Mouse (Mus musculus): ENCODE results near the gene Fzr1. TPM values are rescaled to one million over a fixed set of nuclear protein-coding genes. Genes with fewer than 3 reads are reported as not detected.

The Fzr1 gene
- polyA plus RNA-seq, 1 experiment, result 62.5 TPM

DNA sequence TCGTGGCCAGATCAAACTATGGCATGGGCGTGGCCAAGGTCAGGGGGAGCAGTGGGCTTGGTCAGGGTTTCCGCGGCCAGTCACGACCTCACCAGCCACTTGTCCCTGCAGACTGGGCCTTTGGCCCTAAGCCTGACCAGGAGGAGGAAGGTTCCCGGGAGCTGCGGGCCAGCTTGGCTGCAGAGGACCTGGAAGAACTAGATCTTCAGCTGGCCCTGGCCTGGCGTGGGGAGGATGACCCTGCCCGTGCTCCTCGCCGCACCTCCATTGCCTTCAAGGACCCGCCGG lies 12.3 kb upstream of the Fzr1 start:
- H3K36me3 ChIP-seq (ENCODE audit: control insufficient read depth), result peaks cover 50% of the 10 kb centered on the region
- H3K4me1 ChIP-seq (ENCODE audit: control insufficient read depth), result peaks cover 52% of the 10 kb centered on the region
- H3K27me3 ChIP-seq (ENCODE audit: control insufficient read depth), result no peaks in the 10 kb centered on the region; the same call in none of the 2 replicates
- no peak overlapping the region for H3K4me3 ChIP-seq (replicated peaks)
- TF ChIP-seq GATA1 (IDR thresholded peaks at IDR 0.05; ENCODE audit: low read length), result no peak
- no peak for TF ChIP-seq TAL1 (IDR thresholded peaks at IDR 0.05; ENCODE audit: low read length)
- H3K9me3 ChIP-seq (ENCODE audit: control insufficient read depth, low read length), result no peaks in the 10 kb centered on the region

DNA sequence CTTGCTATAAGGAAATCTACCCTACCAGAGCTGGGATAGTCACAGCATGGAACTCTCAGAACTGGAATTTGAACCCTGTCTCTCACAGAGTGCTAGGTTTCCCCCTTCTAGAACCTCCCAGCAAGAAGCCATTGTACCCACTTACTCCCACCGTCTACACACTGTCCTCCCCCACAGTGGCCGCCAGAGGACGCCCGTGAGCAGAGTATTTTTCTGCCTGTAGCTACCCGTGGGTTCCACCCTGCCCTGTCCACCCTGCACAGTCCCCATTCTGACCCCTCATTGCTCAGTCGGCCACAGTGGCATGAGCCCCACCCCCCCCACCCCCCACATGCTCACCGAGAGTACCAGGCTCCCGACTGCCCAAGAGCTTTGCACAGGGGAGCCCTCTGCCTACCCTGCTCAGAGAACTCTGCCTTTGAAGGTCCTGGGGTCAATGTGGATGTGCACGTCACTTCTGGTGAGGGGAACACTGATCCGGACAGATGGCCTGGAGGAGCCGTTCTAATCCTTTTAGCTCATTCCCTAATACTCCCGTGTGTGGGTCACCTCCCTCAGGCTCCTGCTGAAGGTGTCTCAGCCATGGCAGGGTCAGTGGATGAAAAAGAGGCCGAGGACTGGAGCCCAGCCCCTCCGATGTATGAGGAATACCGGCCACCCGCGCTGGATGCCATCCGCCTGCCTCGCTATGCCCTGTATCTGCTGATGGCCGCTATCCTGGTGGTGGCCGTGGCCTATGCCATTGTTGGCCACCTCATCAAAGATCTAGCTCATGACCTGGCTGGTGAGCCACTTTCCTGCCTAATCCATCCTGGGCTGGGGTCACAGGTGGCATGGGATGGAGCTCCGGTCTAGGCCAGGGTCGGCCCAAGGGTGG lies 11.7 kb upstream of the Fzr1 start:
- Histone ChIP-seq H3K36me3 (ENCODE audit: control insufficient read depth) (peaks cover 51% of the 10 kb centered on the region), H3K4me1 (ENCODE audit: control insufficient read depth) (peaks cover 58% of the 10 kb centered on the region)

DNA sequence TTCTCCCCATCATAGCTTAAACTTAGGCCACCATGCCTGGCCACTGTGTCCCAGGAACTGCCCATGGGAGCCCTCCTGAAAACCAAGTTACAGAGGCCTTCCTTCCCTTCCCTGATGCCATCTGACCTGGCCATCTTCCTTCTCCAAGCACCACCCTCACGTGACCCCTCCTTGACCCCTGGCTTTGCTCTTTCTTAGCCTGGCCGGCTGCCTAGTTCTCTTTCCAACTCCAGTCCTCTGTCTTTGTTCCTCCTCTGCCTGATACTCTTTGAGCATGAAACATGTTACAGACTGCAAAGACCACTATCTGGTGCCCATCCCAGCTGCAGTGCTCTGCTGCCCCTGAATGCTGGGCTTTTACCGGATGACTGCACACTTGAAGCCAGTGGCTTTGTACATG lies 11.1 kb upstream of the Fzr1 start:
- H3K4me1 ChIP-seq (ENCODE audit: control insufficient read depth), result peaks cover 64% of the 10 kb centered on the region
- no peak overlapping the region for H3K4me3 ChIP-seq (replicated peaks)
- peaks cover 51% of the 10 kb centered on the region for H3K36me3 ChIP-seq (ENCODE audit: control insufficient read depth)
- H3K9me3 ChIP-seq (ENCODE audit: control insufficient read depth, low read length), result no peaks in the 10 kb centered on the region
- no peaks in the 10 kb centered on the region; the same call in none of the 2 replicates for H3K27me3 ChIP-seq (ENCODE audit: control insufficient read depth)
- TF ChIP-seq GATA1 (IDR thresholded peaks at IDR 0.05; ENCODE audit: low read length), result no peak
- no peak for TF ChIP-seq TAL1 (IDR thresholded peaks at IDR 0.05; ENCODE audit: low read length)

More for the DNA sequence above, 11.7 kb upstream of the Fzr1 start:
- Histone ChIP-seq H3K9me3 (ENCODE audit: control insufficient read depth, low read length) (no peaks in the 10 kb centered on the region), H3K27me3 (ENCODE audit: control insufficient read depth) (no peaks in the 10 kb centered on the region; the same call in none of the 2 replicates), H3K4me3 (replicated peaks) (no peak overlapping the region)
- no peak for TF ChIP-seq TAL1 (IDR thresholded peaks at IDR 0.05; ENCODE audit: low read length)
- TF ChIP-seq GATA1 (IDR thresholded peaks at IDR 0.05; ENCODE audit: low read length), result no peak

DNA sequence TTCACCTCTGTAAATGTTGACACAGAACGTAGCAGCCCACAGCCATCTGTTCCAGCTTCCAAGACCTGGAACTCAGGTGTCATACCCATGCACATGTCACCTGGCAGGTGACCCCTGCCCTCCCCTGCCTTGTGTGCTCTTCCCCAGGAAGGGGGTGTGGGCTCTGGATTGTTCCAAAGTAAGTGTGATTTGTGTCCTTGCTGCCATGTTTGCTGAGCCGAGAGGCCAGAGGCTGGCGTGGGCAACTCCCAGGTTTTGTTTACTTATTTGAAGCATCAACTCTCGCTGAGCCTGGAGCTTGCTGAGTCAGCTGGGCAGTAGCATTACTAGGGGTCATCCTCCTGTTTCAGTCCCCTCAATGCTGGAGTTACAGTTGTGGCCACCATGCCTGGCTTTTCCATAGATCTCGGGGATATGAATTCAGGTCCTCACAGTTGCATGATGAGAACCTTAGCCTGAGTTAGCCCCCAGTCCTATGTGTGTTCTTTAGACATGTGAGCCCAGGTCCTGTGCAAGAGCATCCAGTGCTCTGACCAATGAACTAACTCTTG lies 10.3 kb upstream of the Fzr1 start, which contains the start of gene Gm48552:
Gene Gm48552 (plus strand): TSS at position 501 of the 551 bp plus-strand sequence.
- Histone ChIP-seq H3K4me3 (replicated peaks) (no peak within 1 kb of the TSS), H3K27me3 (ENCODE audit: control insufficient read depth) (no peaks in the 10 kb centered on the region), H3K9me3 (ENCODE audit: control insufficient read depth, low read length) (no peaks in the 10 kb centered on the region), H3K36me3 (ENCODE audit: control insufficient read depth) (peaks cover 51% of the 10 kb centered on the region), H3K4me1 (ENCODE audit: control insufficient read depth) (peaks cover 61% of the 10 kb centered on the region)
- TF ChIP-seq GATA1 (IDR thresholded peaks at IDR 0.05; ENCODE audit: low read length) (no peak), TAL1 (IDR thresholded peaks at IDR 0.05; ENCODE audit: low read length) (no peak)

DNA sequence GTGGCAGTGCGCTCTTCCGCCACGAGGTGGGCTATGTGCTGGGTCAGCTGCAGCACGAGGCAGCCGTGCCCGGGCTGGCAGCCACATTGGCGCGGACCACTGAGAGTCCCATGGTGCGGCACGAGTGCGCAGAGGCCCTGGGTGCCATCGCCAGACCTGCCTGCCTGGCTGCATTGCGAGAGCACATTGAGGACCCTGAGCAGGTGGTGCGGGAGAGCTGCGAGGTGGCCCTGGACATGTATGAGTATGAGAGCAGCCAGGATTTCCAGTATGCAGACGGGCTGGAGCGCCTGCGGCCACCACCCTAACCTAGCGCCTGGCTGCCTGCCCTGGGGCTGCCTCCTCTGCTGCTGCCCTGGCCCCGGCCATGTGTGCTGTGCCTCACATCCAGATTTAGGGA lies 9.4 kb upstream of the Fzr1 start:
- no peak for TF ChIP-seq TAL1 (IDR thresholded peaks at IDR 0.05; ENCODE audit: low read length)
- TF ChIP-seq GATA1 (IDR thresholded peaks at IDR 0.05; ENCODE audit: low read length), result no peak
- Histone ChIP-seq H3K4me1 (ENCODE audit: control insufficient read depth) (peaks cover 61% of the 10 kb centered on the region), H3K27me3 (ENCODE audit: control insufficient read depth) (no peaks in the 10 kb centered on the region), H3K36me3 (ENCODE audit: control insufficient read depth) (peaks cover 51% of the 10 kb centered on the region), H3K4me3 (replicated peaks) (no peak overlapping the region), H3K9me3 (ENCODE audit: control insufficient read depth, low read length) (no peaks in the 10 kb centered on the region)

DNA sequence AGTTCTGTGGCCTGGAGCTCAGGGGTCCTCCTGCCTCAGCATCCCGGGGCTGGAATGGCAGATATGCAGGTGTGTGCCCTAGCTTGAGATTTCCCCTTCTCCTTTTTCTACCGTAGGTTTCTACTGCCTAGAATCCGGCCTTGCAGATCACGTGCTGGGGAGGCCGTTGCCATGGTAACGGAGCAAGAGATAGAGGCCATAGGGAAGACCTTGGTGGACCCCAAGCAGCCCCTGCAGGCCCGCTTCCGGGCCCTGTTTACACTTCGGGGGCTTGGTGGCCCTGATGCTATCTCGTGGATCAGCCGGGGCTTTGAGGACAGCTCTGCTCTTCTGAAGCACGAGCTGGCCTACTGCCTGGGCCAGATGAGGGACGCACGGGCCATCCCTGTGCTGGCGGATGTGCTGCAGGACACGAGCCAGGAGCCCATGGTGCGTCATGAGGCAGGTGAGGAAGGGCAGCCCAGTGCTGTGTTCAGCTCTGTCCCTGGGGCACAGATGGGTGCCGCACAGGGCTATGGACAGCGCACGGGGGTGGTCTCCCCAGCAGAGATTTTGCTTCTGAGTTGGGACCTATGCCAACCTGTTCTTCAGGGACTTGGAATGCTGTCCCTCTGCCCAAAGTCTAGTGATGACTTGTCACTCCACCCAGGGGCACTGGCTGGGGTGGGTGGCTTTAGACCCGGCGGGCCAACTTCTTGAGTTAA lies 7.4 kb upstream of the Fzr1 start:
- peak overlapping the region; percentile 73 for H3K4me3 ChIP-seq (replicated peaks)
- no peaks in the 10 kb centered on the region for H3K9me3 ChIP-seq (ENCODE audit: control insufficient read depth, low read length)
- peaks cover 48% of the 10 kb centered on the region for H3K36me3 ChIP-seq (ENCODE audit: control insufficient read depth)
- no peaks in the 10 kb centered on the region for H3K27me3 ChIP-seq (ENCODE audit: control insufficient read depth)
- TF ChIP-seq TAL1 (IDR thresholded peaks at IDR 0.05; ENCODE audit: low read length) (no peak), GATA1 (IDR thresholded peaks at IDR 0.05; ENCODE audit: low read length) (no peak)
- peaks cover 71% of the 10 kb centered on the region for H3K4me1 ChIP-seq (ENCODE audit: control insufficient read depth)

DNA sequence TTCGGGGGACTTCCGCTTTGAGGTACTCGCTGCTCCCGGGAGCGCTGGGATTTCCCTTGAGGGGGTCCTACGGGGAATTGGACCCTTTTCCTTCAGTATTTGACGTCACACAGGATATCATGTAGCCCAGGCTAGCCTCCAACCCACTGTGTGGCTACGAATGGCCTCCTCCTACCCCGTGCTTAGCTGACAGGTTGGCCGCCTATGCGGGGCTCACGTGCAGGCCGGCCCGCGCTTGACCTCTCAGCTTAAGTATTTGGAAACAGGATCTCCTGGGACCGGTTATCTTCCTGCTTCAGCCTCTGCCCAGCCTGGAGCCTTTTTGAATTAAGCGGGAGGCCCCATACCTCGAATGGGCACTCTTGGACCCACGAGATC lies 6.3 kb upstream of the Fzr1 start:
- TF ChIP-seq GATA1 (IDR thresholded peaks at IDR 0.05; ENCODE audit: low read length) (no peak), TAL1 (IDR thresholded peaks at IDR 0.05; ENCODE audit: low read length) (no peak)
- H3K4me1 ChIP-seq (ENCODE audit: control insufficient read depth), result peaks cover 79% of the 10 kb centered on the region

DNA sequence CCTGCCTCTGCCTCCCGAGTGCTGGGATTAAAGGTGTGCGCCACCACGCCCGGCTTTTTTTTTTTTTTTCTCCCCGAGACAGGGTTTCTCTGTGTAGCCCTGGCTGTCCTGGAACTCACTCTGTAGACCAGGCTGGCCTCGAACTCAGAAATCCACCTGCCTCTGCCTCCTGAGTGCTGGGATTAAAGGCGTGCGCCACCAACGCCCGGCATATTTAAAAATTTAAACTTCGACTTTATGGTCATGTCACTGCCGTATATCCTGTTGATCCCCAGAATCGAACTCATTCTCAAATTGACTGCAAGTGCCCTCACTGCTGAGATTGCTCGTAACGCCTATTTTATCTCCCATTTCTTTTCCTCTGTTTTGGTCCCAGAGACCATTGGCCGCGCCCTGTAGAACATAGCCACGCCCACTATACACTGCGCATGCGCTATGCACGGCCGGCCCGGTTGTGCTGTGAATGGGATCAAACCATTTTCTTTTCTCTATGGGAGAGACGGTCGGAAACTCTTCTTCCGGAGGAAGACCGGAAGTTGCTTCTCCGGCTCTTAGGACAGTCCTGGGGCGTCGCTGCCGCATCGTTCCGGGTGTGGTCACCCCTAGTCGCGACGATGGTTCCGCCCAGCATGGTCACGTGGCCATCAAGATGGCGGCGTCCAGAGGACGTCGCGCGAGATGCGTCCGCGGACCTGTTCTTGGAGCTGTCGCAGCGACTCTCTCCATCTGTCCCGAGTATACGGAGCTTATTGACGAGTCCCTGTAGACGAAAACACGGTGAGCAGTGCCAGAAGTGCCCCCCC lies 5.7 kb upstream of the Fzr1 start, which contains the start of the genes Dohh and Gm48551:
Gene Dohh (plus strand): TSS at position 627 of the 803 bp plus-strand sequence.
Gene Gm48551 (plus strand): TSS at position 665 of the 803 bp plus-strand sequence.
- TF ChIP-seq GATA1 (IDR thresholded peaks at IDR 0.05; ENCODE audit: low read length) (no peak), TAL1 (IDR thresholded peaks at IDR 0.05; ENCODE audit: low read length) (no peak)
- Histone ChIP-seq H3K9me3 (ENCODE audit: control insufficient read depth, low read length) (no peaks in the 10 kb centered on the region), H3K4me1 (ENCODE audit: control insufficient read depth) (peaks cover 82% of the 10 kb centered on the region), H3K27me3 (ENCODE audit: control insufficient read depth) (no peaks in the 10 kb centered on the region), H3K36me3 (ENCODE audit: control insufficient read depth) (peaks cover 47% of the 10 kb centered on the region), H3K4me3 (replicated peaks) (peak within 1 kb of the TSS; percentile 73)

More for the DNA sequence above, 6.3 kb upstream of the Fzr1 start:
- peak overlapping the region; percentile 73 for H3K4me3 ChIP-seq (replicated peaks)
- peaks cover 53% of the 10 kb centered on the region for H3K36me3 ChIP-seq (ENCODE audit: control insufficient read depth)
- H3K27me3 ChIP-seq (ENCODE audit: control insufficient read depth), result no peaks in the 10 kb centered on the region
- H3K9me3 ChIP-seq (ENCODE audit: control insufficient read depth, low read length), result no peaks in the 10 kb centered on the region
